Mouse (Mus musculus) spleen, adult 2 months (tissue): ENCODE results near the gene Myocd. TPM values are rescaled to one million over a fixed set of nuclear protein-coding genes. Genes with fewer than 3 reads are reported as not detected.

Experiments used
- DNase-seq, 2 experiments: peaks; one replicate each; pipeline versions ENCODE4 v3.0.0 to v3.0.0-alpha.2; 2012 to 2021; ENCODE audit warnings: low spot score in 2 of 2, low read depth in 1 of 2
- H3K27ac ChIP-seq: fragments of 200-500 bp; 2 replicates; pipeline ENCODE4 v1.5.1; 2012; ENCODE audit warnings: low read length, inconsistent platforms; ENCODE audit not compliant: insufficient read depth
- H3K27me3 ChIP-seq: fragments of 200-500 bp; 2 replicates; pipeline ENCODE4 v1.6.1; 2012; ENCODE audit warnings: mild to moderate bottlenecking, moderate library complexity, low read length, inconsistent platforms; ENCODE audit not compliant: control insufficient read depth, insufficient read depth
- H3K36me3 ChIP-seq: fragments of 200-500 bp; 2 replicates; pipeline ENCODE4 v1.6.1; 2012; ENCODE audit warnings: mild to moderate bottlenecking, low read length, inconsistent platforms; ENCODE audit not compliant: control insufficient read depth, insufficient read depth
- H3K4me1 ChIP-seq: fragments of 200-500 bp; 2 replicates; pipeline ENCODE4 v1.6.1; 2011; ENCODE audit warnings: inconsistent platforms; ENCODE audit not compliant: control insufficient read depth, insufficient read depth, insufficient read length
- H3K4me3 ChIP-seq: fragments of 200-500 bp; 2 replicates; pipeline ENCODE4 v1.5.1; 2011; ENCODE audit warnings: mild to moderate bottlenecking, inconsistent platforms; ENCODE audit not compliant: insufficient read depth, insufficient read length; ENCODE audit errors: extremely low read depth
- CTCF ChIP-seq: fragments of 200-500 bp; IDR thresholded peaks from 2 replicates; pipeline ENCODE4 v1.5.1; 2011; ENCODE audit warnings: mild to moderate bottlenecking, inconsistent platforms; ENCODE audit not compliant: insufficient read depth, insufficient read length, insufficient replicate concordance; ENCODE audit errors: extremely low read depth
- POLR2A ChIP-seq: fragments of 200-500 bp; IDR thresholded peaks from 2 replicates; pipeline ENCODE4 v1.6.1; 2011; ENCODE audit warnings: low read depth, low read length, inconsistent platforms
- WGBS: fragments of 180-500 bp; shearing (Covaris S2); methylation state at CpG from one replicate; pipeline ENCODE4 v1.1.7; 2018; 5-methylcytosine and 5-hydroxymethylcytosine counted together
- polyA plus RNA-seq: library from polyadenylated mRNA; depleted of rRNA; stranded (reverse); fragments of >200 nt; gene quantifications from 2 replicates; pipeline ENCODE4 v1.2.3, GENCODE M21; 2012

Gene Myocd
- polyA plus RNA-seq, 1 experiment: 0.48 TPM

GRCm38 (mm10) chr11:65148441-65148840, 121.3 kb downstream of the Myocd start:
- DNase-seq: no peak
- WGBS: 85% methylated on average over 7 of the region's 7 CpGs
- no peaks in the 10 kb centered on the region for H3K27me3 ChIP-seq
- H3K36me3 ChIP-seq: no peaks in the 10 kb centered on the region
- no peak for TF ChIP-seq POLR2A
- no peak for TF ChIP-seq CTCF
- no peak overlapping the region for H3K4me3 ChIP-seq
- H3K27ac ChIP-seq: no peak overlapping the region
- no peaks in the 10 kb centered on the region for H3K4me1 ChIP-seq

- no peak for DNase-seq
- no peak overlapping the region for H3K4me3 ChIP-seq
- 91% methylated on average over 4 of the region's 4 CpGs for WGBS
- H3K36me3 ChIP-seq: no peaks in the 10 kb centered on the region
- H3K27ac ChIP-seq: no peak overlapping the region
- no peaks in the 10 kb centered on the region for H3K4me1 ChIP-seq
- no peaks in the 10 kb centered on the region for H3K27me3 ChIP-seq
- TF ChIP-seq CTCF (no peak), POLR2A (no peak)
Measured at GRCm38 (mm10) chr11:65142838-65143417, 126.9 kb downstream of the Myocd start.

GRCm38 (mm10) chr11:65139030-65139429, 130.8 kb downstream of the Myocd start:
- no peak for DNase-seq
- H3K27ac ChIP-seq: no peak overlapping the region
- TF ChIP-seq POLR2A (no peak), CTCF (no peak)
- H3K27me3 ChIP-seq: no peaks in the 10 kb centered on the region
- H3K4me3 ChIP-seq: no peak overlapping the region
- no peaks in the 10 kb centered on the region for H3K36me3 ChIP-seq
- WGBS: 85% methylated on average over 3 of the region's 3 CpGs
- H3K4me1 ChIP-seq: no peaks in the 10 kb centered on the region

- Histone ChIP-seq H3K4me3 (no peak overlapping the region), H3K36me3 (no peaks in the 10 kb centered on the region), H3K4me1 (no peaks in the 10 kb centered on the region), H3K27me3 (no peaks in the 10 kb centered on the region), H3K27ac (no peak overlapping the region)
- 84% methylated on average over 2 of the region's 2 CpGs for WGBS
- TF ChIP-seq CTCF: no peak
- no peak for TF ChIP-seq POLR2A
- DNase-seq: no peak
Measured at GRCm38 (mm10) chr11:65137145-65137652, 132.6 kb downstream of the Myocd start.

DNA sequence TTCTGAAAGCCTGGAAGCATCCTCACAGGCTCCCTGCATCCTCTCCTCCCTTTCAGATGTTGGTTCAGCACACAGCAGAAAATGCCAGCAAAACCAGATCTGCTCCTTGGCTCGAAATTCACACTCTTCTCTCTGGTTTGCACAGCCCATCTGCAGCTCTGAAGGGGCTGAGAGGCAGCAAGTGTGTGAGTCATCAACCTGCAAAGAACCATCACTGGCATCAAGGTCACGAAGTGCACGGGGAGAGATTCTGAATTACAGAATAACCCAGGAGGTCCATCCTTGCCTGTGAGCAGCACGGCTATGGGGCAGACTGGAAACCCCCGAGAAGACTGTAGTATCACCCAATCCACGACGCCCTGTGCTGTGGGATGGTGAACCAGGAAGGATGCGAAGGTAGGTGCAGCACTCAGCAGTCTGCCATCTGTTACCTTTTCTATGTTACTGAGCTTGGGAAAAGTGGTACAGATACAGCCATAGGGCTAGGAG, 134.5 kb downstream of the Myocd start:
- Histone ChIP-seq H3K4me1 (no peaks in the 10 kb centered on the region), H3K27ac (no peak overlapping the region), H3K36me3 (no peaks in the 10 kb centered on the region), H3K4me3 (no peak overlapping the region), H3K27me3 (no peaks in the 10 kb centered on the region)
- DNase-seq: no peak
- WGBS: 82% methylated on average over 8 of the region's 8 CpGs
- TF ChIP-seq POLR2A (no peak), CTCF (no peak)

DNA sequence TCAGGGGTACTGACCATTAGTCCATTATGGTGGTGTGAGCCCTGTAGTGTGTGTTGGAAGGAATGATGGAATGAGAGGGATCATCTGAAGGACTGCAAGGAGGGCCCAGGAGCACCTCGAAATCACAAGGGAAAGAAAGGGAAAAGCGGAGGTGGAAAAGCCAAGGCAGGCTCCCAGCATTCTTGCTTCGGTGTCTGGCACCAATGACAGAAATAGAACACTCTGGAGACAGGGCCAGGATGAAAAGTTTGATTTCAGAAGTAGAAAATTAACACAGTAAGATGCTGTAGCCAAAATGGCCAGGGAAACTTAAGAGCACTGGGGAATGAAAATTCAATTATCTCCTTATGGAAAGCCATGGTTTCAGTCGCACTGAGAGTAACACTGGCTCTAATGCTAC, 136.1 kb downstream of the Myocd start:
- Histone ChIP-seq H3K36me3 (no peaks in the 10 kb centered on the region), H3K27ac (no peak overlapping the region), H3K4me1 (no peaks in the 10 kb centered on the region), H3K27me3 (no peaks in the 10 kb centered on the region), H3K4me3 (no peak overlapping the region)
- no peak for DNase-seq
- TF ChIP-seq POLR2A (no peak), CTCF (no peak)
- WGBS: 85% methylated on average over 4 of the region's 4 CpGs

DNA sequence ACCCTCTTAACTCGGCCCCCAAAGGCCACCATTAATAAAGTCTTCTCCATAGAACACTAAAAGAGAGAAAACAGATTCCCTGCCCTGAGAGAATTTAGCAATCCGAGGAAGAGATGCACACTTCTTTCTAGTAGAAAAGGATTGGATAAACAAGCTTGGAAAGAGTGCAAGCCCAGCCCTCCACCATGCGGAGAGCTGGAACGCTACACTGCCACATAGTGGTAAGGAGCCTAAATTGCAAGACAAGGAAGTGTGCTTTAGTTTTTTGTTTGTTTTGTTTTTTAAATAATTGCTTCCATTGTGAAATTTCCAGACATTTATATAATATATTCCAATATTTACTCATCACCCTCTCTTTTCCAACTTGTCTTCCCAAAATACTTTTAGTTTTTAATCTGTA, 140.7 kb downstream of the Myocd start:
- no peaks in the 10 kb centered on the region for H3K27me3 ChIP-seq
- TF ChIP-seq CTCF (no peak), POLR2A (no peak)
- H3K4me1 ChIP-seq: no peaks in the 10 kb centered on the region
- H3K27ac ChIP-seq: no peak overlapping the region
- WGBS: 85% methylated on average over 4 of the region's 4 CpGs
- H3K36me3 ChIP-seq: no peaks in the 10 kb centered on the region
- H3K4me3 ChIP-seq: no peak overlapping the region
- no peak for DNase-seq
